Comparison of ENCODE assay signal across 12 mouse cellular contexts in genomic region chr16:50779030-50779784, GRCm38 (mm10).
DNase-seq lines count a peak whose midpoint lies in the region; ATAC-seq lines count a peak whose summit lies in the region.
"Had no signal": no experiment of that assay in that cellular context is flagged by ENCODE, and none has a peak within 500 bp of the region (broad histone marks: within the 10 kb centered on the region; RNA-seq: fewer than 3 reads in every experiment).

No protein-coding gene starts in this region.

- no peak overlapping the region for H3K27ac ChIP-seq in hindbrain, embryonic 14.5 days
- no peak overlapping the region; the same call in 1 of the 2 replicates for H3K27ac ChIP-seq in hindbrain, embryonic 13.5 days
- no peak overlapping the region for H3K27ac ChIP-seq in midbrain, embryonic 10.5 days (replicated peaks)
- no peak overlapping the region for H3K27ac ChIP-seq in midbrain, embryonic 16.5 days (ENCODE audit: low read length)
- H3K27ac ChIP-seq: neural tube, embryonic 12.5 days had no signal

- 0 out of 2 replicates have a peak, but pooled peaks have one; percentile 43 for ATAC-seq in hindbrain, embryonic 14.5 days (ENCODE audit: low FRiP score)
- no peak for ATAC-seq in hindbrain, embryonic 13.5 days (ENCODE audit: low FRiP score)
- no peak for ATAC-seq in midbrain, embryonic 16.5 days
- ATAC-seq in hematopoietic stem cell, adult 5-6 weeks (replicated peaks in 1 of 2; ENCODE audit: insufficient read depth in 1 of 2, low FRiP score in 2 of 2, low TSS enrichment in 1 of 2, low read depth in 1 of 2, poor library complexity in 2 of 2, severe bottlenecking in 2 of 2) = peak; percentile 62; a peak in 2 of 4 replicates
- ATAC-seq: activated CD4-positive, CD25-positive, alpha-beta regulatory T cell, adult 4 months had no signal

- peaks cover 8% of the 10 kb centered on the region for H3K4me1 ChIP-seq in hindbrain, embryonic 14.5 days (replicated peaks; ENCODE audit: control insufficient read depth, insufficient read depth, low read length)
- H3K4me1 ChIP-seq in hindbrain, embryonic 13.5 days (replicated peaks) = peaks cover 12% of the 10 kb centered on the region; the same call in 1 of the 2 replicates
- peaks cover 20% of the 10 kb centered on the region for H3K4me1 ChIP-seq in midbrain, embryonic 10.5 days
- peaks cover 12% of the 10 kb centered on the region for H3K4me1 ChIP-seq in midbrain, embryonic 16.5 days (ENCODE audit: control insufficient read depth, insufficient read depth, low read length)
- H3K4me1 ChIP-seq: neural tube, embryonic 12.5 days had no signal

- H3K36me3 ChIP-seq in hindbrain, embryonic 14.5 days (replicated peaks; ENCODE audit: control insufficient read depth, insufficient read depth) = no peaks in the 10 kb centered on the region
- no peaks in the 10 kb centered on the region for H3K36me3 ChIP-seq in hindbrain, embryonic 13.5 days
- no peaks in the 10 kb centered on the region for H3K36me3 ChIP-seq in midbrain, embryonic 10.5 days
- no peaks in the 10 kb centered on the region for H3K36me3 ChIP-seq in midbrain, embryonic 16.5 days (ENCODE audit: control insufficient read depth, insufficient read depth, low read length)
- H3K36me3 ChIP-seq: neural tube, embryonic 12.5 days had no signal

- DNase-seq in hindbrain, embryonic 14.5 days (ENCODE audit: low spot score) = no peak
- DNase-seq in midbrain, embryonic 10.5 days (ENCODE audit: low spot score) = no peak
- DNase-seq in retina, postnatal 7 days (ENCODE audit: low read depth, low spot score) = peak; percentile 5
- DNase-seq in frontal cortex, postnatal 25 days (ENCODE audit: low spot score in 2 of 2) = no peak
- no peak for DNase-seq in layer of hippocampus, postnatal 36 days
- DNase-seq: cerebellum, postnatal 36 days; lung, postnatal 4 days had no signal

- WGBS in hindbrain, embryonic 14.5 days = 33% methylated on average over 6 of the region's 6 CpGs
- 30% methylated on average over 6 of the region's 6 CpGs for WGBS in hindbrain, embryonic 13.5 days
- 37% methylated on average over 6 of the region's 6 CpGs for WGBS in midbrain, embryonic 10.5 days
- 24% methylated on average over 6 of the region's 6 CpGs for WGBS in midbrain, embryonic 16.5 days

- no peak overlapping the region for H3K4me3 ChIP-seq in hindbrain, embryonic 14.5 days (replicated peaks; ENCODE audit: low read length)
- no peak overlapping the region for H3K4me3 ChIP-seq in hindbrain, embryonic 13.5 days
- 0 out of 2 replicates have a peak overlapping the region, but pooled peaks have one; percentile 1 for H3K4me3 ChIP-seq in midbrain, embryonic 10.5 days
- no peak overlapping the region for H3K4me3 ChIP-seq in midbrain, embryonic 16.5 days (ENCODE audit: low read depth, low read length)
- H3K4me3 ChIP-seq: neural tube, embryonic 12.5 days had no signal

- H3K4me2 ChIP-seq in hindbrain, embryonic 14.5 days (replicated peaks) = peak overlapping the region; percentile 15
- no peak overlapping the region for H3K4me2 ChIP-seq in hindbrain, embryonic 13.5 days
- H3K4me2 ChIP-seq in midbrain, embryonic 16.5 days (ENCODE audit: low read length) = no peak overlapping the region
- H3K4me2 ChIP-seq: neural tube, embryonic 12.5 days had no signal

- H3K27me3 ChIP-seq in hindbrain, embryonic 14.5 days (ENCODE audit: control insufficient read depth, insufficient read depth, low read length) = no peaks in the 10 kb centered on the region
- H3K27me3 ChIP-seq in hindbrain, embryonic 13.5 days = no peaks in the 10 kb centered on the region
- no peaks in the 10 kb centered on the region for H3K27me3 ChIP-seq in midbrain, embryonic 10.5 days (ENCODE audit: low read depth, poor library complexity, severe bottlenecking)
- H3K27me3 ChIP-seq in midbrain, embryonic 16.5 days (ENCODE audit: control insufficient read depth, insufficient read depth, low read depth, low read length) = no peaks in the 10 kb centered on the region
- H3K27me3 ChIP-seq: neural tube, embryonic 12.5 days had no signal

- no peak overlapping the region for H3K9ac ChIP-seq in hindbrain, embryonic 14.5 days
- H3K9ac ChIP-seq in hindbrain, embryonic 13.5 days = no peak overlapping the region
- no peak overlapping the region for H3K9ac ChIP-seq in midbrain, embryonic 16.5 days (ENCODE audit: low read depth, low read length)
- H3K9ac ChIP-seq: neural tube, embryonic 12.5 days had no signal

- no peaks in the 10 kb centered on the region for H3K9me3 ChIP-seq in hindbrain, embryonic 14.5 days (ENCODE audit: control insufficient read depth, low read length)
- H3K9me3 ChIP-seq in hindbrain, embryonic 13.5 days = no peaks in the 10 kb centered on the region
- no peaks in the 10 kb centered on the region for H3K9me3 ChIP-seq in midbrain, embryonic 10.5 days (replicated peaks)
- H3K9me3 ChIP-seq in midbrain, embryonic 16.5 days (replicated peaks; ENCODE audit: control insufficient read depth, low read length, poor library complexity, severe bottlenecking) = no peaks in the 10 kb centered on the region
- H3K9me3 ChIP-seq: neural tube, embryonic 12.5 days had no signal

Comparison
In these comparisons a context has a peak if more than half of its experiments do, and no peak if none do; other contexts are left out.
1. ATAC-seq: peak in hindbrain, embryonic 14.5 days (single experiment) and hematopoietic stem cell, adult 5-6 weeks (2 of 2); none in hindbrain, embryonic 13.5 days (single experiment) and midbrain, embryonic 16.5 days (single experiment).